In genomic region chr11:107151809-107152208, GRCm38 (mm10) we compare ENCODE assay signal across 11 mouse cellular contexts. TPM values are rescaled to one million over a fixed set of nuclear protein-coding genes. Genes with fewer than 3 reads are reported as not detected.
DNase-seq lines count a peak whose midpoint lies in the region; ATAC-seq and TF ChIP-seq lines count a peak whose summit lies in the region.
"Had no signal": no experiment of that assay in that cellular context is flagged by ENCODE, and none has a peak within 500 bp of the region (broad histone marks: within the 10 kb centered on the region; RNA-seq: fewer than 3 reads in every experiment).

No protein-coding gene starts in this region.

- H3K4me2 ChIP-seq in heart, postnatal 0 days (ENCODE audit: low read depth, low read length), result no peak overlapping the region
- H3K4me2 ChIP-seq in heart, embryonic 11.5 days, result no peak overlapping the region
- no peak overlapping the region for H3K4me2 ChIP-seq in midbrain, postnatal 0 days (ENCODE audit: low read depth, low read length, poor library complexity, severe bottlenecking)
- no peak overlapping the region for H3K4me2 ChIP-seq in embryonic facial prominence, embryonic 11.5 days (ENCODE audit: low read depth, low read length)
- H3K4me2 ChIP-seq: hindbrain, embryonic 12.5 days; limb, embryonic 15.5 days had no signal

- H3K9ac ChIP-seq in heart, postnatal 0 days (replicated peaks; ENCODE audit: low read depth, low read length), result no peak overlapping the region
- H3K9ac ChIP-seq in heart, embryonic 11.5 days (ENCODE audit: low read depth, low read length), result no peak overlapping the region
- no peak overlapping the region for H3K9ac ChIP-seq in midbrain, postnatal 0 days (replicated peaks; ENCODE audit: low read length, poor library complexity, severe bottlenecking)
- H3K9ac ChIP-seq in embryonic facial prominence, embryonic 11.5 days (replicated peaks; ENCODE audit: low read length), result no peak overlapping the region
- H3K9ac ChIP-seq: hindbrain, embryonic 12.5 days; limb, embryonic 15.5 days had no signal

- no peaks in the 10 kb centered on the region for H3K9me3 ChIP-seq in heart, postnatal 0 days (replicated peaks; ENCODE audit: control insufficient read depth, low read length)
- no peaks in the 10 kb centered on the region for H3K9me3 ChIP-seq in heart, embryonic 11.5 days (replicated peaks; ENCODE audit: control insufficient read depth, low read length)
- no peaks in the 10 kb centered on the region for H3K9me3 ChIP-seq in midbrain, postnatal 0 days (ENCODE audit: low read length)
- no peaks in the 10 kb centered on the region for H3K9me3 ChIP-seq in midbrain, embryonic 10.5 days (replicated peaks)
- H3K9me3 ChIP-seq in embryonic facial prominence, embryonic 11.5 days (replicated peaks; ENCODE audit: control insufficient read depth, low read length), result no peaks in the 10 kb centered on the region
- H3K9me3 ChIP-seq: hindbrain, embryonic 12.5 days; limb, embryonic 15.5 days had no signal

- TF ChIP-seq EP300 in heart, postnatal 0 days (IDR thresholded peaks at IDR 0.05; ENCODE audit: low read depth), result no peak

- no peaks in the 10 kb centered on the region for H3K27me3 ChIP-seq in heart, postnatal 0 days (ENCODE audit: control insufficient read depth, insufficient read depth, low read length)
- no peaks in the 10 kb centered on the region for H3K27me3 ChIP-seq in heart, embryonic 11.5 days (ENCODE audit: control insufficient read depth, insufficient read depth, low read length)
- no peaks in the 10 kb centered on the region for H3K27me3 ChIP-seq in midbrain, postnatal 0 days (ENCODE audit: insufficient read depth, low read length)
- H3K27me3 ChIP-seq in midbrain, embryonic 10.5 days (ENCODE audit: low read depth, poor library complexity, severe bottlenecking), result no peaks in the 10 kb centered on the region
- H3K27me3 ChIP-seq in embryonic facial prominence, embryonic 11.5 days (ENCODE audit: control insufficient read depth, insufficient read depth, low read length), result no peaks in the 10 kb centered on the region
- H3K27me3 ChIP-seq: hindbrain, embryonic 12.5 days; limb, embryonic 15.5 days had no signal

- no peak for ATAC-seq in heart, postnatal 0 days (ENCODE audit: insufficient read depth, low read depth)
- ATAC-seq in heart, embryonic 11.5 days (replicated peaks; ENCODE audit: insufficient number of reproducible peaks, low FRiP score, low TSS enrichment), result no peak
- no peak for ATAC-seq in midbrain, postnatal 0 days (ENCODE audit: low FRiP score)
- ATAC-seq in embryonic facial prominence, embryonic 11.5 days (replicated peaks; ENCODE audit: insufficient number of reproducible peaks, low FRiP score, low TSS enrichment, low read depth), result no peak

- TF ChIP-seq CTCF in heart, postnatal 0 days (IDR thresholded peaks at IDR 0.05; ENCODE audit: low read depth), result peak; percentile 55
- peak; percentile 63 for TF ChIP-seq CTCF in midbrain, postnatal 0 days (IDR thresholded peaks at IDR 0.05)

- no peak for DNase-seq in heart, postnatal 0 days (ENCODE audit: low spot score)
- no peak for DNase-seq in midbrain, postnatal 0 days (ENCODE audit: low spot score)
- DNase-seq in midbrain, embryonic 10.5 days (ENCODE audit: low spot score), result no peak
- DNase-seq in embryonic facial prominence, embryonic 11.5 days (ENCODE audit: low spot score), result peak; percentile 14
- peak; percentile 61 for DNase-seq in thymus, postnatal 0 days (ENCODE audit: low spot score)
- no peak for DNase-seq in gastrocnemius, postnatal 10 days
- no peak for DNase-seq in neural tube, embryonic 10.5 days (ENCODE audit: extremely low spot score, low spot score)

- no peaks in the 10 kb centered on the region for H3K36me3 ChIP-seq in heart, postnatal 0 days (replicated peaks; ENCODE audit: control insufficient read depth, insufficient read depth, low read length)
- no peaks in the 10 kb centered on the region for H3K36me3 ChIP-seq in heart, embryonic 11.5 days (ENCODE audit: control insufficient read depth, insufficient read depth, low read length)
- H3K36me3 ChIP-seq in midbrain, postnatal 0 days (ENCODE audit: insufficient read depth, low read length), result no peaks in the 10 kb centered on the region
- no peaks in the 10 kb centered on the region for H3K36me3 ChIP-seq in midbrain, embryonic 10.5 days
- H3K36me3 ChIP-seq in embryonic facial prominence, embryonic 11.5 days (replicated peaks; ENCODE audit: control insufficient read depth, insufficient read depth, low read depth, low read length), result no peaks in the 10 kb centered on the region
- H3K36me3 ChIP-seq: hindbrain, embryonic 12.5 days; limb, embryonic 15.5 days had no signal

- 72% methylated on average over 7 of the region's 7 CpGs for WGBS in heart, postnatal 0 days
- 69% methylated on average over 7 of the region's 7 CpGs for WGBS in heart, embryonic 11.5 days (ENCODE audit: insufficient replicate concordance)
- WGBS in midbrain, postnatal 0 days, result 77% methylated on average over 7 of the region's 7 CpGs
- WGBS in midbrain, embryonic 10.5 days, result 75% methylated on average over 7 of the region's 7 CpGs
- WGBS in embryonic facial prominence, embryonic 11.5 days, result 79% methylated on average over 7 of the region's 7 CpGs

- H3K27ac ChIP-seq in heart, postnatal 0 days (ENCODE audit: low read depth), result no peak overlapping the region
- no peak overlapping the region for H3K27ac ChIP-seq in heart, embryonic 11.5 days (ENCODE audit: low read depth, low read length)
- no peak overlapping the region for H3K27ac ChIP-seq in midbrain, postnatal 0 days (ENCODE audit: low read depth, low read length)
- no peak overlapping the region for H3K27ac ChIP-seq in midbrain, embryonic 10.5 days (replicated peaks)
- H3K27ac ChIP-seq in embryonic facial prominence, embryonic 11.5 days (replicated peaks; ENCODE audit: low read depth, low read length), result no peak overlapping the region
- H3K27ac ChIP-seq: hindbrain, embryonic 12.5 days; limb, embryonic 15.5 days had no signal

- no peak overlapping the region for H3K4me3 ChIP-seq in heart, postnatal 0 days (ENCODE audit: low read depth, low read length)
- H3K4me3 ChIP-seq in heart, embryonic 11.5 days (ENCODE audit: low read depth, low read length), result no peak overlapping the region
- no peak overlapping the region for H3K4me3 ChIP-seq in midbrain, postnatal 0 days (ENCODE audit: low read depth, low read length)
- no peak overlapping the region for H3K4me3 ChIP-seq in midbrain, embryonic 10.5 days
- H3K4me3 ChIP-seq in embryonic facial prominence, embryonic 11.5 days (ENCODE audit: low read depth, low read length), result no peak overlapping the region
- H3K4me3 ChIP-seq: erythroblast, embryonic 14.5 days; hindbrain, embryonic 12.5 days; limb, embryonic 15.5 days had no signal

- peaks cover 1% of the 10 kb centered on the region; the same call in 1 of the 2 replicates for H3K4me1 ChIP-seq in heart, postnatal 0 days (ENCODE audit: control insufficient read depth, insufficient read depth)
- no peaks in the 10 kb centered on the region for H3K4me1 ChIP-seq in heart, embryonic 11.5 days (ENCODE audit: control insufficient read depth, insufficient read depth, low read length)
- H3K4me1 ChIP-seq in midbrain, postnatal 0 days (ENCODE audit: insufficient read depth, low read length), result no peaks in the 10 kb centered on the region
- H3K4me1 ChIP-seq in midbrain, embryonic 10.5 days, result no peaks in the 10 kb centered on the region
- no peaks in the 10 kb centered on the region for H3K4me1 ChIP-seq in embryonic facial prominence, embryonic 11.5 days (ENCODE audit: control insufficient read depth, insufficient read depth, low read length)
- H3K4me1 ChIP-seq: hindbrain, embryonic 12.5 days; limb, embryonic 15.5 days had no signal

RNA-seq across cellular contexts. Expression of gene Bptf, which starts 19.9 kb away (rescaled TPM):
- 13.7 and 25.8 TPM in 2 replicates for total RNA-seq in heart, postnatal 0 days (2014; rRNA removed; ENCODE audit: low replicate concordance)
- 11.7 and 11.8 TPM in 2 replicates for polyA plus RNA-seq in heart, postnatal 0 days (2015; fragmentation: Nextera tagmentation; extraction: Ambion mirVana)
- 21.2 and 26.5 TPM in 2 replicates for polyA plus RNA-seq in heart, embryonic 11.5 days (2014; fragmentation: Nextera tagmentation; extraction: Ambion mirVana)
- 41.5 and 56.4 TPM in 2 replicates for total RNA-seq in midbrain, postnatal 0 days (2014; rRNA removed)
- polyA plus RNA-seq in midbrain, postnatal 0 days (2015; fragmentation: Nextera tagmentation; extraction: Ambion mirVana), result 14.8 and 20.4 TPM in 2 replicates
- 30.1 and 31.7 TPM in 2 replicates for polyA plus RNA-seq in midbrain, embryonic 10.5 days (2016; fragmentation: Nextera tagmentation; extraction: Ambion mirVana)
- 32.1 and 33.4 TPM in 2 replicates for polyA plus RNA-seq in embryonic facial prominence, embryonic 11.5 days (2014; fragmentation: Nextera tagmentation; extraction: Ambion mirVana)
- polyA plus RNA-seq in thymus, postnatal 0 days (2015; fragmentation: Nextera tagmentation; extraction: Ambion mirVana), result 35.3 and 54.9 TPM in 2 replicates
- total RNA-seq in gastrocnemius, postnatal 10 days (2021), result 10 to 100 TPM; 25.5 to 35.1 TPM

RNA-seq across cellular contexts. Expression of gene Nol11, which starts 37.4 kb away (rescaled TPM):
- 53.5 and 85.3 TPM in 2 replicates for total RNA-seq in heart, postnatal 0 days (2014; rRNA removed; ENCODE audit: low replicate concordance)
- 25.9 and 27.4 TPM in 2 replicates for polyA plus RNA-seq in heart, postnatal 0 days (2015; fragmentation: Nextera tagmentation; extraction: Ambion mirVana)
- polyA plus RNA-seq in heart, embryonic 11.5 days (2014; fragmentation: Nextera tagmentation; extraction: Ambion mirVana), result 48.8 and 50.0 TPM in 2 replicates
- total RNA-seq in midbrain, postnatal 0 days (2014; rRNA removed), result 35.6 and 40.9 TPM in 2 replicates
- polyA plus RNA-seq in midbrain, postnatal 0 days (2015; fragmentation: Nextera tagmentation; extraction: Ambion mirVana), result 35.4 and 36.9 TPM in 2 replicates
- 71.0 and 71.6 TPM in 2 replicates for polyA plus RNA-seq in midbrain, embryonic 10.5 days (2016; fragmentation: Nextera tagmentation; extraction: Ambion mirVana)
- polyA plus RNA-seq in embryonic facial prominence, embryonic 11.5 days (2014; fragmentation: Nextera tagmentation; extraction: Ambion mirVana), result 77.4 and 79.3 TPM in 2 replicates
- 41.5 and 46.1 TPM in 2 replicates for polyA plus RNA-seq in thymus, postnatal 0 days (2015; fragmentation: Nextera tagmentation; extraction: Ambion mirVana)
- 10 to 100 TPM; 13.8 to 16.3 TPM for total RNA-seq in gastrocnemius, postnatal 10 days (2021)

Comparison
In these comparisons a context has a peak if more than half of its experiments do, and no peak if none do; other contexts are left out.
1. DNase-seq: peak in embryonic facial prominence, embryonic 11.5 days (single experiment) and thymus, postnatal 0 days (single experiment); none in heart, postnatal 0 days (single experiment), midbrain, postnatal 0 days (single experiment), midbrain, embryonic 10.5 days (single experiment), gastrocnemius, postnatal 10 days (single experiment) and neural tube, embryonic 10.5 days (single experiment).